Mouse (Mus musculus) pancreas, adult 10 weeks (tissue): ENCODE data around the gene Pcf11. TPM values are rescaled to one million over a fixed set of nuclear protein-coding genes. Genes with fewer than 3 reads are reported as not detected.

ENCODE experiments used
- polyA plus RNA-seq: library from polyadenylated mRNA; stranded (reverse); fragments of 350-450 nt; fragmentation: Illumina TruSeq; extraction: RNeasy Lipid Tissue Mini Kit (QIAGEN cat#74804); gene quantifications from one replicate; pipeline ENCODE4 v1.2.3, GENCODE M21; 2015; ENCODE audit warnings: low read depth, low replicate concordance; ENCODE audit not compliant: insufficient read depth

Pcf11 gene
- polyA plus RNA-seq = 15.0 TPM

GRCm38 (mm10) chr7:92669507-92670471 lies at the start of gene Pcf11:
TSS of gene Pcf11 (minus strand) at chr7:92669934.

GRCm38 (mm10) chr7:92637021-92637625 lies 32.6 kb downstream of the Pcf11 start, which contains the start of gene Ankrd42:
TSS of gene Ankrd42 (minus strand) at chr7:92637142.

Other genes starting within 250 kb of the Pcf11 start
- gene Ccdc90b, start 108.8 kb downstream of the Pcf11 start, polyA plus RNA-seq = 4.7 TPM
- gene Ankrd42, start 32.8 kb downstream of the Pcf11 start, polyA plus RNA-seq = not detected
- 3.3 TPM for gene Rab30, start 71.7 kb upstream of the Pcf11 start, polyA plus RNA-seq
- gene Ddias, start 204.3 kb upstream of the Pcf11 start, polyA plus RNA-seq = not detected
- gene Prcp, start 204.5 kb upstream of the Pcf11 start, polyA plus RNA-seq = 8.3 TPM